In the genomic region with DNA sequence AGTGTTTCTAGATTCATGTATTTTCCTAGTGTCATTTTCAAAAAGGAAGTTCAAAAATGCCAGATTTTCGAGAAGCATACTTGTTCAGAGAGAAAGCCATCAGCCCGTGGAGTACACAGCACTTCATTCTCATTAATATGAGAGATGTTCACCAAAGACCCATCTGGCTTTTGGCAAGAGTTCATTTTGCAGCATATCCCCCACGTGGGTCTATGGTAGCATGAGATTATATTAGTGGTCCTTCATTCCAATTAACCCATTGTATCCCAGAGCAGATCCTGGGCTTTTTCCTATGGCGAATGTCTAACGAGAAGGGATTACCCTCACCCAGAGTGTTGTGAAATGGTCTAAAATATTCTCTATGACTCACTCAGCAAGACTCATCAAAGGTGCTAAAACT, we compare ENCODE assay signal across 14 mouse cellular contexts.
DNase-seq lines count a peak whose midpoint lies in the region; ATAC-seq lines count a peak whose summit lies in the region.
"Had no signal": no experiment of that assay in that cellular context is flagged by ENCODE, and none has a peak within 500 bp of the region (broad histone marks: within the 10 kb centered on the region; RNA-seq: fewer than 3 reads in every experiment).

No protein-coding gene starts in this region.

- DNase-seq in cerebellum, postnatal 10 days, result peak; percentile 89 to 90
- DNase-seq in cerebellum, adult 18-20 months, result no peak
- DNase-seq in midbrain, embryonic 10.5 days (ENCODE audit: low spot score), result no peak
- DNase-seq in retina, postnatal 1 day, result peak; percentile 43
- no peak for DNase-seq in gastrocnemius, postnatal 4 days (ENCODE audit: low spot score in 2 of 2)
- DNase-seq: adrenal gland, postnatal 14 days; gastrocnemius, postnatal 36 days; kidney, postnatal 36 days had no signal

- H3K36me3 ChIP-seq in midbrain, embryonic 12.5 days, result no peaks in the 10 kb centered on the region
- H3K36me3 ChIP-seq in midbrain, embryonic 10.5 days, result no peaks in the 10 kb centered on the region
- no peaks in the 10 kb centered on the region for H3K36me3 ChIP-seq in hindbrain, embryonic 16.5 days (ENCODE audit: control insufficient read depth, insufficient read depth, low read length)
- H3K36me3 ChIP-seq: embryonic facial prominence, embryonic 12.5 days; intestine, embryonic 15.5 days; limb, embryonic 15.5 days had no signal

- H3K27ac ChIP-seq in midbrain, embryonic 12.5 days (replicated peaks), result no peak overlapping the region
- H3K27ac ChIP-seq in midbrain, embryonic 10.5 days (replicated peaks), result no peak overlapping the region
- no peak overlapping the region; the same call in 1 of the 2 replicates for H3K27ac ChIP-seq in hindbrain, embryonic 16.5 days (ENCODE audit: low read depth, low read length)
- H3K27ac ChIP-seq: embryonic facial prominence, embryonic 12.5 days; intestine, embryonic 15.5 days; limb, embryonic 15.5 days had no signal

- H3K4me1 ChIP-seq in midbrain, embryonic 12.5 days, result no peaks in the 10 kb centered on the region
- H3K4me1 ChIP-seq in midbrain, embryonic 10.5 days, result no peaks in the 10 kb centered on the region
- peaks cover 10% of the 10 kb centered on the region for H3K4me1 ChIP-seq in hindbrain, embryonic 16.5 days (ENCODE audit: control insufficient read depth, insufficient read depth, low read depth, low read length)
- H3K4me1 ChIP-seq: embryonic facial prominence, embryonic 12.5 days; intestine, embryonic 15.5 days; limb, embryonic 15.5 days had no signal

- H3K4me2 ChIP-seq in midbrain, embryonic 12.5 days (replicated peaks), result no peak overlapping the region
- H3K4me2 ChIP-seq in hindbrain, embryonic 16.5 days (ENCODE audit: low read length), result no peak overlapping the region
- H3K4me2 ChIP-seq: embryonic facial prominence, embryonic 12.5 days; intestine, embryonic 15.5 days; limb, embryonic 15.5 days had no signal

- ATAC-seq in midbrain, embryonic 12.5 days (ENCODE audit: low FRiP score, low read depth), result peak; percentile 87
- ATAC-seq in hindbrain, embryonic 16.5 days, result peak; percentile 86
- ATAC-seq in monocyte, adult 5-6 weeks (replicated peaks; ENCODE audit: insufficient number of reproducible peaks, low FRiP score, low TSS enrichment, poor library complexity, severe bottlenecking), result no peak

- no peaks in the 10 kb centered on the region for H3K9me3 ChIP-seq in midbrain, embryonic 12.5 days
- H3K9me3 ChIP-seq in midbrain, embryonic 10.5 days (replicated peaks), result no peaks in the 10 kb centered on the region
- no peaks in the 10 kb centered on the region for H3K9me3 ChIP-seq in hindbrain, embryonic 16.5 days (ENCODE audit: control insufficient read depth, low read length)
- H3K9me3 ChIP-seq: embryonic facial prominence, embryonic 12.5 days; intestine, embryonic 15.5 days; limb, embryonic 15.5 days had no signal

- H3K9ac ChIP-seq in midbrain, embryonic 12.5 days (replicated peaks), result no peak overlapping the region
- H3K9ac ChIP-seq in hindbrain, embryonic 16.5 days (ENCODE audit: low read depth, low read length), result no peak overlapping the region
- H3K9ac ChIP-seq: embryonic facial prominence, embryonic 12.5 days; intestine, embryonic 15.5 days; limb, embryonic 15.5 days had no signal

- no peaks in the 10 kb centered on the region for H3K27me3 ChIP-seq in midbrain, embryonic 12.5 days
- no peaks in the 10 kb centered on the region for H3K27me3 ChIP-seq in midbrain, embryonic 10.5 days (ENCODE audit: low read depth, poor library complexity, severe bottlenecking)
- H3K27me3 ChIP-seq in hindbrain, embryonic 16.5 days (replicated peaks; ENCODE audit: control insufficient read depth, insufficient read depth, low read length), result no peaks in the 10 kb centered on the region
- H3K27me3 ChIP-seq: embryonic facial prominence, embryonic 12.5 days; intestine, embryonic 15.5 days; limb, embryonic 15.5 days had no signal

- no peak overlapping the region for H3K4me3 ChIP-seq in midbrain, embryonic 12.5 days
- H3K4me3 ChIP-seq in midbrain, embryonic 10.5 days, result no peak overlapping the region
- H3K4me3 ChIP-seq in hindbrain, embryonic 16.5 days (ENCODE audit: low read length), result no peak overlapping the region
- H3K4me3 ChIP-seq: embryonic facial prominence, embryonic 12.5 days; intestine, embryonic 15.5 days; limb, embryonic 15.5 days had no signal

- 51% methylated on average over 5 of the region's 5 CpGs for WGBS in midbrain, embryonic 12.5 days
- 72% methylated on average over 5 of the region's 5 CpGs for WGBS in midbrain, embryonic 10.5 days
- WGBS in hindbrain, embryonic 16.5 days, result 33% methylated on average over 5 of the region's 5 CpGs

Comparison
In these comparisons a context has a peak if more than half of its experiments do, and no peak if none do; other contexts are left out.
1. DNase-seq: peak in cerebellum, postnatal 10 days (2 of 2) and retina, postnatal 1 day (single experiment); none in cerebellum, adult 18-20 months (0 of 2), midbrain, embryonic 10.5 days (single experiment) and gastrocnemius, postnatal 4 days (0 of 2).